Mouse (Mus musculus): ENCODE measurements around the gene Selenbp1.
"Not testable (repeated sequence)": the region's sequence is repeated elsewhere in the genome, so short reads cannot be mapped to it uniquely, and the experiment has no call there.

GRCm38 (mm10) chr3:94931427-94932082, 1.3 kb upstream of the Selenbp1 start:
- not testable (repeated sequence) for TF ChIP-seq CTCF (IDR thresholded peaks at IDR 0.05; ENCODE audit: low read depth)
- peak; percentile 34; the same call in 1 of the 2 replicates for TF ChIP-seq EP300 (IDR thresholded peaks at IDR 0.05; ENCODE audit: low read depth)

All from liver, postnatal 0 days (tissue).